Mouse (Mus musculus) MEL (cell line): ENCODE measurements around the gene Ablim1.

Source experiments
- CTCF ChIP-seq, 3 experiments: IDR thresholded peaks in 2 of 3; conservative IDR thresholded peaks in 1 of 3; 2 replicates each; pipeline ENCODE4 v1.5.1; 2011 to 2012; ENCODE audit warnings: low read length in 3 of 3, low read depth in 2 of 3, mild to moderate bottlenecking in 2 of 3, improper control_type of control experiment in 1 of 3, inconsistent platforms in 1 of 3, mixed read lengths in 1 of 3, moderate library complexity in 1 of 3; ENCODE audit not compliant: control insufficient read depth in 1 of 3, insufficient read depth in 1 of 3, poor library complexity in 1 of 3, severe bottlenecking in 1 of 3
- GATA1 ChIP-seq: IDR thresholded peaks from 2 replicates; pipeline ENCODE4 v1.6.1; 2011; ENCODE audit warnings: low read depth, low read length, improper control_type of control experiment
- TBP ChIP-seq: IDR thresholded peaks from 2 replicates; pipeline ENCODE4 v1.8.0; 2011; ENCODE audit warnings: low read depth, low read length, improper control_type of control experiment
- ZKSCAN1 ChIP-seq: IDR thresholded peaks from 2 replicates; pipeline ENCODE4 v1.6.1; 2012; ENCODE audit warnings: low read depth, mild to moderate bottlenecking, inconsistent platforms, low read length, improper control_type of control experiment, moderate library complexity

GRCm38 (mm10) chr19:57026501-57026900 is 288.2 kb downstream of the Ablim1 start:
- TF ChIP-seq TBP, result no peak
- TF ChIP-seq CTCF (IDR thresholded peaks at IDR 0.05 in 2 of 3, conservative IDR thresholded peaks at IDR 0.05 in 1 of 3; ENCODE audit: control insufficient read depth in 1 of 3, insufficient read depth in 1 of 3, low read depth in 2 of 3, low read length in 3 of 3, poor library complexity in 1 of 3, severe bottlenecking in 1 of 3), result no peak
- TF ChIP-seq ZKSCAN1, result no peak
- no peak for TF ChIP-seq GATA1
